Mouse (Mus musculus): ENCODE results near the gene Bola2. TPM values are rescaled to one million over a fixed set of nuclear protein-coding genes. Genes with fewer than 3 reads are reported as not detected.

The Bola2 gene
- total and polyA plus RNA-seq, 3 experiments = 60.4 to 341 (median 136) TPM

- Histone ChIP-seq H3K4me3 (replicated peaks in 1 of 3; ENCODE audit: low read depth in 2 of 3, low read length in 2 of 3, poor library complexity in 1 of 3) (no peak overlapping the region), H3K36me3 (replicated peaks in 1 of 2; ENCODE audit: control insufficient read depth in 1 of 2, insufficient read depth in 1 of 2, low read length in 1 of 2) (peaks cover 23 to 51% of the 10 kb centered on the region in 2 experiments)
- in situ Hi-C loops (cut with MboI; ENCODE audit: low pct_ligation_motif_present, low pct_unique_long_range_greater_than_20kb, low sequenced_read_pairs) = loop anchor here (5.0 kb wide), 2 partner anchors 50 to 495 kb away; no protein-coding TSS in a partner anchor
Observed at GRCm38 (mm10) chr7:126692426-126692825, 2.8 kb upstream of the Bola2 start.

DNA sequence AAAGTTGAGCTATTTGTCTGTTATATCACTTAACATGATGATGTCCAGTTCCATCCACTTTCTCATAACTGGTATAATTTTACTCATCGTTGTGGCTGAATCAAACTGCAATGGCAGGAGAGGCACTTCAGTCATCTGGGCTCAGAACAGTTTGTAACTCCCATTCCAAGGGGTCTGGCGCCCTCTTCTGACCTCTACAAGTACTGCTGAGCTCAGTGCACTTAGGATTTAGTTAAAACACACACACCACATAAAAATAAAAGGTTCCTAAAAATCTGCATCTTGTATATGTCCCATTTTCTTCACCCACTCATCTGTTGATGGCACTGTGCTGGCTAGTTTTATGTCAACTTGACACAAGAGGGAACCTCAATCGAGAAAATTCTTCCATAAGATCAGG lies 1.9 kb upstream of the Bola2 start:
- Histone ChIP-seq H3K27ac (ENCODE audit: insufficient read depth, low read depth) (no peak overlapping the region), H3K27me3 (replicated peaks) (no peaks in the 10 kb centered on the region), H3K4me3 (replicated peaks in 1 of 3; ENCODE audit: low read depth in 2 of 3, low read length in 2 of 3, poor library complexity in 1 of 3) (no peak overlapping the region), H3K9me3 (replicated peaks; ENCODE audit: low read length) (no peaks in the 10 kb centered on the region), H3K4me1 (ENCODE audit: control insufficient read depth in 1 of 2, insufficient read depth in 2 of 2) (peaks cover 14 to 36% of the 10 kb centered on the region in 2 experiments), H3K9ac (ENCODE audit: insufficient read depth, low read depth) (no peak overlapping the region), H3K79me2 (replicated peaks; ENCODE audit: control insufficient read depth, extremely low read depth, insufficient read depth, poor library complexity, severe bottlenecking) (peaks cover 24% of the 10 kb centered on the region), H3K4me2 (ENCODE audit: insufficient read depth, low read depth, poor library complexity, severe bottlenecking) (no peak overlapping the region), H3K36me3 (replicated peaks in 1 of 2; ENCODE audit: control insufficient read depth in 1 of 2, insufficient read depth in 1 of 2, low read length in 1 of 2) (peaks cover 29 to 57% of the 10 kb centered on the region in 2 experiments)
- DNase-seq (ENCODE audit: extremely low read depth) = peak; percentile 90
- in situ Hi-C loops (cut with MboI; ENCODE audit: low pct_ligation_motif_present, low pct_unique_long_range_greater_than_20kb, low sequenced_read_pairs) = loop anchor here (5.0 kb wide), 2 partner anchors 51 to 494 kb away; no protein-coding TSS in a partner anchor
- dilution Hi-C loops (cut with MboI; ENCODE audit: extremely low pct_ligation_motif_present, extremely low pct_unique_long_range_greater_than_20kb, low sequenced_read_pairs) = no loop called here
- 0 out of 2 replicates have a peak, but pooled peaks have one; percentile 68 for TF ChIP-seq MAZ (IDR thresholded peaks at IDR 0.05; ENCODE audit: low read depth, low read length)
- TF ChIP-seq MEF2A (IDR thresholded peaks at IDR 0.05; ENCODE audit: borderline replicate concordance, low read depth, low read length) = no peak
- no peak for TF ChIP-seq EP300 (IDR thresholded peaks at IDR 0.05; ENCODE audit: low read length)
- TF ChIP-seq TCF12 (IDR thresholded peaks at IDR 0.05; ENCODE audit: low read depth, low read length) = no peak
- no peak for TF ChIP-seq ZC3H11A (IDR thresholded peaks at IDR 0.05; ENCODE audit: low read depth, low read length)
- TF ChIP-seq TBP (conservative IDR thresholded peaks at IDR 0.05; ENCODE audit: low read depth, low read length) = no peak
- TF ChIP-seq SMC3 (IDR thresholded peaks at IDR 0.05; ENCODE audit: low read depth, low read length) = peak; percentile 75
- no peak for TF ChIP-seq ZKSCAN1 (IDR thresholded peaks at IDR 0.05; ENCODE audit: borderline replicate concordance, low read depth, low read length)
- no peak for TF ChIP-seq NRF1 (IDR thresholded peaks at IDR 0.05; ENCODE audit: low read depth, low read length)
- TF ChIP-seq POLR2AphosphoS2 (IDR thresholded peaks at IDR 0.05; ENCODE audit: low read depth, low read length) = no peak
- no peak for TF ChIP-seq ETS1 (conservative IDR thresholded peaks at IDR 0.05; ENCODE audit: low read depth, low read length)
- TF ChIP-seq JUND (conservative IDR thresholded peaks at IDR 0.05; ENCODE audit: low read depth, low read length) = no peak
- peak; percentile 94 for TF ChIP-seq RAD21 (IDR thresholded peaks at IDR 0.05; ENCODE audit: low read depth, low read length)
- TF ChIP-seq RCOR1 (conservative IDR thresholded peaks at IDR 0.05; ENCODE audit: low read depth, low read length) = no peak
- TF ChIP-seq USF1 (IDR thresholded peaks at IDR 0.05; ENCODE audit: low read depth, low read length) = no peak
- no peak for TF ChIP-seq CHD1 (IDR thresholded peaks at IDR 0.05; ENCODE audit: low read depth, low read length)
- TF ChIP-seq CHD2 (IDR thresholded peaks at IDR 0.05; ENCODE audit: low read length) = no peak
- 0 out of 2 replicates have a peak, but pooled peaks have one; percentile 20 for TF ChIP-seq HCFC1 (IDR thresholded peaks at IDR 0.05; ENCODE audit: low read depth, low read length)
- no peak for TF ChIP-seq JUN (IDR thresholded peaks at IDR 0.05; ENCODE audit: insufficient read depth, low read depth, low read length)
- TF ChIP-seq PAX5 (IDR thresholded peaks at IDR 0.05; ENCODE audit: low read length) = no peak
- peak; percentile 35; the same call in 1 of the 2 replicates for TF ChIP-seq SIN3A (IDR thresholded peaks at IDR 0.05; ENCODE audit: low read length)
- peak; percentile 34; the same call in 1 of the 2 replicates for TF ChIP-seq ZNF384 (IDR thresholded peaks at IDR 0.05; ENCODE audit: low read depth, low read length)
- TF ChIP-seq MYC (IDR thresholded peaks at IDR 0.05; ENCODE audit: low read depth, low read length) = 0 out of 2 replicates have a peak, but pooled peaks have one; percentile 32
- peak; percentile 87 to 95 for TF ChIP-seq CTCF (conservative IDR thresholded peaks at IDR 0.05 in 1 of 2, IDR thresholded peaks at IDR 0.05 in 1 of 2; ENCODE audit: low read depth in 2 of 2, low read length in 2 of 2)
- TF ChIP-seq GABPA (IDR thresholded peaks at IDR 0.05; ENCODE audit: insufficient replicate concordance, low read depth, low read length) = no peak
- TF ChIP-seq UBTF (IDR thresholded peaks at IDR 0.05; ENCODE audit: low read depth, low read length) = no peak
- no peak for TF ChIP-seq USF2 (conservative IDR thresholded peaks at IDR 0.05; ENCODE audit: low read depth, low read length)

More at GRCm38 (mm10) chr7:126692426-126692825, 2.8 kb upstream of the Bola2 start:
- no peak for DNase-seq (ENCODE audit: extremely low read depth)
- TF ChIP-seq SMC3 (IDR thresholded peaks at IDR 0.05; ENCODE audit: low read depth, low read length) (no peak), CHD1 (IDR thresholded peaks at IDR 0.05; ENCODE audit: low read depth, low read length) (no peak), JUN (IDR thresholded peaks at IDR 0.05; ENCODE audit: insufficient read depth, low read depth, low read length) (no peak), RCOR1 (conservative IDR thresholded peaks at IDR 0.05; ENCODE audit: low read depth, low read length) (no peak), IRF4 (IDR thresholded peaks at IDR 0.05; ENCODE audit: low read depth, low read length) (no peak), ETS1 (conservative IDR thresholded peaks at IDR 0.05; ENCODE audit: low read depth, low read length) (no peak), USF1 (IDR thresholded peaks at IDR 0.05; ENCODE audit: low read depth, low read length) (no peak), ZMIZ1 (IDR thresholded peaks at IDR 0.05; ENCODE audit: low read depth, low read length) (no peak), MEF2A (IDR thresholded peaks at IDR 0.05; ENCODE audit: borderline replicate concordance, low read depth, low read length) (no peak), TBP (conservative IDR thresholded peaks at IDR 0.05; ENCODE audit: low read depth, low read length) (no peak), NELFE (IDR thresholded peaks at IDR 0.05; ENCODE audit: low read depth, low read length) (no peak), NRF1 (IDR thresholded peaks at IDR 0.05; ENCODE audit: low read depth, low read length) (no peak), TCF12 (IDR thresholded peaks at IDR 0.05; ENCODE audit: low read depth, low read length) (no peak), MAFK (IDR thresholded peaks at IDR 0.05; ENCODE audit: insufficient replicate concordance, low read length) (no peak), CHD2 (IDR thresholded peaks at IDR 0.05; ENCODE audit: low read length) (no peak), PAX5 (IDR thresholded peaks at IDR 0.05; ENCODE audit: low read length) (no peak), MXI1 (IDR thresholded peaks at IDR 0.05; ENCODE audit: low read depth, low read length) (no peak)
- Histone ChIP-seq H3K9ac (ENCODE audit: insufficient read depth, low read depth) (no peak overlapping the region), H3K27me3 (replicated peaks) (no peaks in the 10 kb centered on the region), H3K4me2 (ENCODE audit: insufficient read depth, low read depth, poor library complexity, severe bottlenecking) (no peak overlapping the region), H3K9me3 (replicated peaks; ENCODE audit: low read length) (no peaks in the 10 kb centered on the region), H3K27ac (ENCODE audit: insufficient read depth, low read depth) (no peak overlapping the region), H3K79me2 (replicated peaks; ENCODE audit: control insufficient read depth, extremely low read depth, insufficient read depth, poor library complexity, severe bottlenecking) (peaks cover 20% of the 10 kb centered on the region), H3K4me1 (ENCODE audit: control insufficient read depth in 1 of 2, insufficient read depth in 2 of 2) (peaks cover 10 to 28% of the 10 kb centered on the region in 2 experiments)
- dilution Hi-C loops (cut with MboI; ENCODE audit: extremely low pct_ligation_motif_present, extremely low pct_unique_long_range_greater_than_20kb, low sequenced_read_pairs) = no loop called here

Data from CH12.LX (cell line).